ENCODE assay signal across 8 mouse cellular contexts in genomic region chr19:57274286-57274685, GRCm38 (mm10). TPM values are rescaled to one million over a fixed set of nuclear protein-coding genes. Genes with fewer than 3 reads are reported as not detected.
DNase-seq lines count a peak whose midpoint lies in the region; ATAC-seq and TF ChIP-seq lines count a peak whose summit lies in the region.

No protein-coding gene starts in this region.

- no peak overlapping the region for H3K27ac ChIP-seq in lung, embryonic 15.5 days
- H3K27ac ChIP-seq in hindbrain, embryonic 16.5 days (ENCODE audit: low read depth, low read length) = no peak overlapping the region
- no peak overlapping the region for H3K27ac ChIP-seq in midbrain, postnatal 0 days (ENCODE audit: low read depth, low read length)

- peaks cover 47% of the 10 kb centered on the region for H3K4me1 ChIP-seq in lung, embryonic 15.5 days
- H3K4me1 ChIP-seq in hindbrain, embryonic 16.5 days (ENCODE audit: control insufficient read depth, insufficient read depth, low read depth, low read length) = peaks cover 22% of the 10 kb centered on the region
- peaks cover 10% of the 10 kb centered on the region for H3K4me1 ChIP-seq in midbrain, postnatal 0 days (ENCODE audit: insufficient read depth, low read length)

- H3K9me3 ChIP-seq in lung, embryonic 15.5 days = no peaks in the 10 kb centered on the region
- no peaks in the 10 kb centered on the region for H3K9me3 ChIP-seq in hindbrain, embryonic 16.5 days (ENCODE audit: control insufficient read depth, low read length)
- H3K9me3 ChIP-seq in midbrain, postnatal 0 days (ENCODE audit: low read length) = no peaks in the 10 kb centered on the region

- 38% methylated on average over 12 of the region's 12 CpGs for WGBS in lung, embryonic 15.5 days
- 48% methylated on average over 12 of the region's 12 CpGs for WGBS in hindbrain, embryonic 16.5 days
- 43% methylated on average over 12 of the region's 12 CpGs for WGBS in midbrain, postnatal 0 days

- no peaks in the 10 kb centered on the region for H3K36me3 ChIP-seq in lung, embryonic 15.5 days
- H3K36me3 ChIP-seq in hindbrain, embryonic 16.5 days (ENCODE audit: control insufficient read depth, insufficient read depth, low read length) = no peaks in the 10 kb centered on the region
- H3K36me3 ChIP-seq in midbrain, postnatal 0 days (ENCODE audit: insufficient read depth, low read length) = no peaks in the 10 kb centered on the region

- H3K4me3 ChIP-seq in lung, embryonic 15.5 days = peak overlapping the region; percentile 12
- no peak overlapping the region for H3K4me3 ChIP-seq in hindbrain, embryonic 16.5 days (ENCODE audit: low read length)
- H3K4me3 ChIP-seq in midbrain, postnatal 0 days (ENCODE audit: low read depth, low read length) = no peak overlapping the region

- H3K27me3 ChIP-seq in lung, embryonic 15.5 days = peaks cover 5% of the 10 kb centered on the region; the same call in 1 of the 2 replicates
- H3K27me3 ChIP-seq in hindbrain, embryonic 16.5 days (replicated peaks; ENCODE audit: control insufficient read depth, insufficient read depth, low read length) = no peaks in the 10 kb centered on the region
- H3K27me3 ChIP-seq in midbrain, postnatal 0 days (ENCODE audit: insufficient read depth, low read length) = no peaks in the 10 kb centered on the region

- peak; percentile 62 for DNase-seq in cerebellum, adult 11-12 months
- DNase-seq in cerebellum, postnatal 14 days = no peak
- no peak for DNase-seq in lung, adult 18-20 months
- no peak for DNase-seq in midbrain, postnatal 0 days (ENCODE audit: low spot score)
- DNase-seq in thymus, postnatal 25 days = no peak

- ATAC-seq in lung, embryonic 15.5 days (ENCODE audit: borderline replicate concordance, extremely low read depth, low FRiP score, low TSS enrichment) = no peak
- ATAC-seq in hindbrain, embryonic 16.5 days = no peak
- ATAC-seq in midbrain, postnatal 0 days (ENCODE audit: low FRiP score) = no peak
- no peak for ATAC-seq in monocyte, adult 5-6 weeks (replicated peaks; ENCODE audit: insufficient number of reproducible peaks, low FRiP score, low TSS enrichment, poor library complexity, severe bottlenecking)

- H3K9ac ChIP-seq in lung, embryonic 15.5 days = no peak overlapping the region
- no peak overlapping the region for H3K9ac ChIP-seq in hindbrain, embryonic 16.5 days (ENCODE audit: low read depth, low read length)
- no peak overlapping the region for H3K9ac ChIP-seq in midbrain, postnatal 0 days (replicated peaks; ENCODE audit: low read length, poor library complexity, severe bottlenecking)

- H3K4me2 ChIP-seq in lung, embryonic 15.5 days = peak overlapping the region; percentile 42
- peak overlapping the region; percentile 5; the same call in 1 of the 2 replicates for H3K4me2 ChIP-seq in hindbrain, embryonic 16.5 days (ENCODE audit: low read length)
- peak overlapping the region; percentile 41 for H3K4me2 ChIP-seq in midbrain, postnatal 0 days (ENCODE audit: low read depth, low read length, poor library complexity, severe bottlenecking)

- no peak for TF ChIP-seq CTCF in midbrain, postnatal 0 days (IDR thresholded peaks at IDR 0.05)

RNA-seq across cellular contexts. Expression of gene Ablim1, which starts 40.4 kb away (rescaled TPM):
- 39.3 and 48.2 TPM in 2 replicates for polyA plus RNA-seq in lung, embryonic 15.5 days (2015; fragmentation: Nextera tagmentation; extraction: Ambion mirVana)
- polyA plus RNA-seq in hindbrain, embryonic 16.5 days (2015; fragmentation: Nextera tagmentation; extraction: Ambion mirVana) = 57.3 and 62.1 TPM in 2 replicates
- 81.2 and 104 TPM in 2 replicates for total RNA-seq in midbrain, postnatal 0 days (2014; rRNA removed)
- 50.7 and 53.2 TPM in 2 replicates for polyA plus RNA-seq in midbrain, postnatal 0 days (2015; fragmentation: Nextera tagmentation; extraction: Ambion mirVana)
- total RNA-seq in monocyte, adult 5-6 weeks (2017) = 62.1 to 195 TPM (median 62.9 TPM) in 3 replicates
